Mouse (Mus musculus) erythroblast, embryonic 14.5 days (primary cell): ENCODE results near the gene 9530077C05Rik.

Source experiments
- GATA1 ChIP-seq: IDR thresholded peaks from 2 replicates; pipeline ENCODE4 v1.6.1; 2012; ENCODE audit warnings: low read length, inconsistent platforms, mixed read lengths
- TAL1 ChIP-seq: IDR thresholded peaks from 3 replicates; pipeline ENCODE4 v1.6.1; 2012; ENCODE audit warnings: low read length, inconsistent platforms, mixed read lengths

GRCm38 (mm10) chr9:22447213-22447612 is 35.9 kb downstream of the 9530077C05Rik start:
- TF ChIP-seq GATA1 (no peak), TAL1 (no peak)
